Mouse (Mus musculus) T-cell, adult 2 months (primary cell): ENCODE measurements around the gene Patl1.
"Not testable (repeated sequence)": the region's sequence is repeated elsewhere in the genome, so short reads cannot be mapped to it uniquely, and the experiment has no call there.

ENCODE experiments used
- DNase-seq: peaks from one replicate; pipeline ENCODE4 v3.0.0; 2022; ENCODE audit warnings: low spot score

Patl1 gene

DNA sequence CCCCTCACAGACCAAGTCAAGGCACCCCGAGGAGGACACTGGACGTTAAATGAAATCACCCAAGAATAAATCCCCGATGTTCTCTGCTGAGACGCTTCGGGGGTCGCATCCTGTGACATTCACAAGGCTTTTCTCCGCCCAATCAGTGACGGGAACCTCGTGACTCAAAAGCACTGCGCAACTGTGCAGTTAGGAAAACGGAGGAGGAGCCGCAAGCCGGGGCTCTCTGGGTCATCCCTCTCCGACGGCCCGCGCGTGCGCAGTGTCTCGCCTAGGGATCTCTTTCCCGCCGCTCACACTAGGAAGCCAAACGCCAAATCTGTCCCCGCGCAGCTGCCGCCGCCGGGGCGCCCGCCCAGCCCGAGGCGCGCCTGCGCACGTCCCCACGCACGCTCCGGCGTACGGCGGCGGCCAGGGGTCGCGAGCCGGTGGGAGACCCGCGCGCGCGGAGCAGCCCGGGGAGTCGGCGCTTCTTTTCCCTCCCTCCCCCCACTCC is at the start of gene Patl1:
Gene Patl1, plus strand, starts transcription at position 363 of the 496 bp plus-strand sequence.
- DNase-seq = peak; percentile 98

DNA sequence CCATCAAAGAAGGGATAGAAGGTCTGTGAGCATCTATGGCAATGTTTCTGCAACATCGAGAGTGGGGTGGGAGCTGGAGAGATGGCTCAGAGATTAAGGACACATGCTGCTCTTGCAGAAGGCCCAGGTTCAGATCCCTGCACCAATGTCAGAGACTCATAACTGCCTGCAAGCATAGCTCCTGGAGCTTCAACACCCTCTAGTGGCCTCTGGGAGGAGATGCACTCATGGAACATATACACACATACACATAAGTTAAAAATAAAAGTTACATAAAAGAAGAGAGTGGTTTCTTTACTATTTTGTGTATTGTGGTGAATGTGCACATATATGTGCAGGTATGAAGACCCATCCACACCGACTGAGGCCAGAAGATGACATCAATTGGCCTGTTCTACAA is 44.4 kb upstream of the Patl1 start:
- no peak for DNase-seq

DNA sequence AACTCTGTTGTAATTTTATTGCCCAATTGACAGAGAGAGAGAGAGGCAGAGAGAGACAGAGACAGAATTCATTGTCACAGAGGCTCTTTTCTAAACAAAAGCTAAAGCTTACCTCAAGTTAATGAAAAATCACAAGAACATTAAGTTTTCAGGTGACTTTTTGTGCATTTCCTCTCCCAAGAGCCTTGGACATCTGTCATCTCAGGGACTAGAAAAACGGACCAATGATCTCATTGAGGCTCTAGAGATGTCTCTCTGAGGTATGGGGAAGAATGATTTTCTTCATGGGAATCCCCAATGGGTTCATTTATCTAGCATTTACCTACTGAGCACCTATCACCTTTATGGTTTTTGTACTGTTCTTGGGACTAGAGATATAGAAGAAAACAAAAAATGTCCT is 37.2 kb upstream of the Patl1 start, which contains the start of gene Olfr1419:
Gene Olfr1419, minus strand, starts transcription at position 101 of the 400 bp plus-strand sequence.
- DNase-seq = no peak

DNA sequence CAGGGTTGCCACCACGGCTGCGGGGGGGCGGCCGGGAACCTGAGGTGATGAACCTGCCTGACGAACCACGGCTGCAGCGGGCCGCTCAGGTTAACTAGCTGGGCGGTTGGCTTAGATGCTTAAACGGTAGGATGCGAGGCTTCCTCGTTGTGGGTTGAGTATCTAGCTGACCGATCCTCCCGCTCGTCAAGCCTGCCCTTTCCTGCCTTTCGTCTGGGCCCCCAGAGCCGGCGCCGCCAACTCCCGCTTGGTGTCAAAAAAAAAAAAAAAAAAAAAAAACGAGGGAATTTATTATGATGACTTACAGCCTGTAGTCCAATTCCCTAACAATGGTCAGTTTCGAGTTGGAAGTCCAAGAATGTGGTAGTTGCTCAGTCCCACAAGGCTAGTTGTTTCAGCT is 33.8 kb upstream of the Patl1 start:
- not testable (repeated sequence) for DNase-seq

DNA sequence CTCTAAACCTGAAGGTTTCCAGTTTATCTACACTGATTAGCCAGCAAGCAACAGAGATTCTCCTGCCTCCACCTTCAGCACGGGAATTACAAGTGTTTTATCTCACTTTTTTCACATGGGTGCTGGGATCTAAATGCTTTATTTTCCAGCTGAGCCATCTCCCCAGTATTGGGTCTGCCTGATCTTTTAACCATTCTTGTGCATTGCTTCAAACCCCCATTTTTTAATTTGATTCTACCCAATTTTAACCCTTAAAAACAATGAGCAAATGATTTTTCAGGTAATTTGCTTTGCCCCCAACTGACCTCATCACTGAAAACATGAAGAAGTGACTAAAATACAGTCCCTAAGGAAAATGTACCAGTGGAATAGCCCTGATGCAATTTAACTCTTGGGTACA is 25.9 kb upstream of the Patl1 start, which contains the start of gene Olfr1420:
Gene Olfr1420, plus strand, starts transcription at position 301 of the 400 bp plus-strand sequence.
- no peak for DNase-seq

DNA sequence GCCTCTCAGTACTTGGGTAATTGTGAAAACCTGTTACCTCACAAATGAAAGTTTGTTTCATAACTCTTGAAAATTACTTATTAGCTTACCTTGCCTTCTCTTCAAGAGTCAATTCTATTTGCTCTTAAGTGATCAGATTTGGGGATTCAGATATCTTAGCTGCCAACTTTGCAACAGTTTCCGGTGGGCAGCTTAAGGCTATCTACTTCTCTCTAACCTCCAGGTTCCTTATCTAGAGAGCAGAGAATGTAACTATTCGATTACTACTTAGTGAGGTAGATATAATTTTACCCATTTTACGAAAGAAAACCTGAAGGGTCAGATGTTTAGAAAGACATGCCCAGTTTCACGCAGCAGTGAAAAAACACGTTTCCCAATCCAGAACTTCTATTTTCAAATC is 1.2 kb upstream of the Patl1 start:
- DNase-seq = no peak

DNA sequence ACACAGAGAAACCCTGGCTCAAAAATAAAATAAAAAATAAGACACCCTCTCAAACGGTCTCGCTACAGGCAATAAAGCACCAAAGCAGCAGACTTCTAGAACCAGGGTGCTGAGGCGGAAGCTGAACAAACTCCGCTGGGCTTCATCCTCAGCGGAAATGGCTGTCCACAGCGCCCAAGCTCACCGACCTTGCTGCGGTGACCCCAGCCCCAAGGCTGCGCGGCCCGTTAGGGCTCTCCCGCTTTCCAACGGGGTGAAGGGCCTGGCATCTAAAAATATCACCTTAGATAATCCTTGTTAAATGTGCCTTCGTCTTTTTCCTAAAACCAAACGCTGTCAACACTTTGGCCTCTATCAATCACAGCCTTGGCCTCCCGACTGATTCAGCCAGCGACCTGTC is 596 bp upstream of the Patl1 start:
- DNase-seq = peak; percentile 33

DNA sequence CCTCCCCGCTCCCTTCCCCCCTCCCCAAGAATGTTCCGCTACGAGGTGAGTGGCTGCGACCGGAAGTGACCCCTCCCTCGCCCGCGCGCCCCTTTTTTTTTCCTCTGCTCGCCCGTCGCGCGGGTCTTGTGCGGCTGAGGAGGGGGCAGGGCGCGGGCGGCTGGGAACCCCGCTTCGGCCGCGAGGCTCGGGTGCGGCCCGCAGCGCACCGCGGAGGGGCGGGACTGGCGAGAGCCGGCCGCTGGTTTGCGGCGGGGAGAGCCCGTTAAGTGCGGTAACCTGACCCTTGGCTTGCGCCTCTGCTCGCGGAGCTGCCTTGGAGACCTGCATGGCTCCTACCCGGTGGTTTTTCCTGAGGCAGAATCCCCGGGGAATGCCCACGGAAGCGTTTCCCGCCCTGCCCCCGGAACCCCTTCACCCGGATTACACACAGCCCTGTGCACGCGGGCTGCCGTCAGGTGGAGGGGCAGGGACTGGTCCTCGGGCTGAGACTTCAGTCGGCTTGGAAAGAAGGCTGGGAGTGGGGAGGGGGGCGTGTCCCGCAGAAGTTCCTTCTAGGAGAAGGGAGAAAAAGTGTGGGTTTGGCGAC is 428 bp downstream of the Patl1 start:
- peak; percentile 25 for DNase-seq

DNA sequence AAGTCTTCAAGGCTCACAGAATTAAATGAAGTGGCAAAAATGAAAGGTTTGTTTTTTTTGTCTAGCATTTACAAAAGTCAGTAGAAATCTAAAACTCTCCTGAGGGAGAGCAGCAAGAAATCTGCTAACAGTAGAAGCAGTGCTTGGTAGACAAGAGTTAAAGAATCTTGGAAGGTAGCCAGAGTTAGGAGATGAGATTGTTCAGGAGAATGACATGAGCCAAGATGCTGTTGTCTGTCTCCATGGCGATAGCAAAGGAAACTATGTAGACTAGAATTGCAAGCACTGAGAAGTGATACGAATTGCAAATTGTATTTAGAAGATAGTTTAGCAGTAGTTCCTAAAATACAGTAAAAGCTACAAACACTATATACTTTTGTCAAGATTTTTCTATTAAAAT is 3.6 kb downstream of the Patl1 start:
- no peak for DNase-seq

DNA sequence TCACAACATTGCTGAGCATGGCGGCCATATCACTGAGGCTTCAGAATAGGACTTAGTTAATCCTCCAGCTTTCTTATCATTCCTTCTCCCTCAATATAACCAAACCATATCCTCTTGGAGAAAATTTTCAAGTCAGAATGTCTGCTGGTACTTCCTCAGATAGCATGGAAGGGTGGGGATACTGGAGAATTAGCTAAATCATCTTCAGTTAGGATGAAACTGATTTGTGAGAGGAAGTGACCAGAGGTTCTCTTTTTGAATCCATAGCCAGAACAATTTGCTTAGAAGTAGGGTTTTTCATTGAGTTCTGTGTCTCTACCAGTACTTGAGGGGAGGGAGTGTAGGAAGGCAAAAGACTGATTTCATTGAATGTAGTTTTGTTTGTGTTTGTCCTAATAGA is 9.9 kb downstream of the Patl1 start:
- DNase-seq = no peak

DNA sequence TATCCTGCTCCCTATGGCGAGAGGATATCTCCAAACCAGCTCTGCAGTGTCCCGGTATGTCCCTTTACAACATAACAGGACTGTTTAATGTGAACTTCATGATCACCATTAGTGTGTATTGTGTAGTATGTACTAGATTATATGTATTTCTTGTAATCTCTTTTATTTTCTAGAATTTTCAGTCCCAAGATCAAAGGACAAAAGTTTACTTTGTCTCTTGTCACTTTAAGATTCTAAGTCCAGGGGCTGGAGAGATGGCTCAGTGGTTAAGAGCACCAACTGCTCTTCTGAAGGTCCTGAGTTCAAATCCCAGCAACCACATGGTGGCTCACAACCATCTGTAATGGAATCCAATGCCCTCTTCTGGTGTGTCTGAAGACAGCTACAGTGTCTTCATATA is 10.3 kb downstream of the Patl1 start:
- not testable (repeated sequence) for DNase-seq

DNA sequence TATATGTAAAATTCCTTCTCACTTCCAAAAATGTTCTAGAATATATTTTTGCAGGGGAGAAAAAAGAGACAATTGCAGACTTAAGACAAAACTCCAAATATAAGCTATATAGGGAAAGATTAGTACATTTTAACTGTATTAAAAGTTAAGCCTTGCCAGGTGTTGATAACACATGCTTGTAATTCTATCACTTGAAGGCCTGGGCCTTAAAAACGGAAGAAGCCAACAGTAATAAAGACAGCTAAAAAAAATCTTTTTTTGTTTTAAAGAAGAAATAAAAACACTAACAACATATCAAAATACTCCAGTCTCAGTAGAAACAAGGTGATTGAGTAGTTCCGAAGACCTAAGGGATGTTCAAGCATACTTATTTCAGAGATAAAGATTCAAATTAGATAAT is 14.2 kb downstream of the Patl1 start:
- no peak for DNase-seq

DNA sequence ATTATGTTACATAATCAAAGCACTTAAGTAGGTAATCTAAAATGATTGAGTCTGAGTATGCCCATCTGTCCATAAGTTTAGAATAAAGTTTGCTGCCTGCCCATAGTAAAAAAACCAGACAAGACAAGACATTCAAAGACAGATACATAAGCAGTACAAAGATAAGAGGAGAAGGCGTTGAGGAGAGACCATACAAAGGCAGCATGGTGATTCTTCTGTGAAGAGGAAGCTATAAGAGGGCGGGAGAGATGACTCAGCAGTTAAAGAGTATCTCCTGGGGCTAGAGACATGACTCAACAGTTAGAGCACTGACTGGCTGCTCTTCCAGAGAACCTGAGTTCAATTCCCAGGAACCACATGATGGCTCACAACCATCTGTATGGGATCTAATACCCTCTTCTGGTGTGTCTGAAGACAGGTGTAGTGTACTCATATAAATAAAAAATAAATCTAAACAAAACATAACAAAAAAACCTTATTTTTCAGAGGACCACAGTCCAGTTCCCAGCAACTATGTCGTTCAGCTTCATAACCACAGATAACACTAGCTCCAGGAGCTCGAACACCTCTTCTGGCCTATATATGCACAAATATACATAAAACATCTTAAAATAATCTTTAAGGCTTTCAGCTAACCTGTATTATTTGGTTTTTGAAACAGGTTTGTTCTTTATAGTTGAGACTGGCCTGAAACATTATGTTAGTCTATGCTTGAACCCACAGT is 16.0 kb downstream of the Patl1 start:
- no peak for DNase-seq

DNA sequence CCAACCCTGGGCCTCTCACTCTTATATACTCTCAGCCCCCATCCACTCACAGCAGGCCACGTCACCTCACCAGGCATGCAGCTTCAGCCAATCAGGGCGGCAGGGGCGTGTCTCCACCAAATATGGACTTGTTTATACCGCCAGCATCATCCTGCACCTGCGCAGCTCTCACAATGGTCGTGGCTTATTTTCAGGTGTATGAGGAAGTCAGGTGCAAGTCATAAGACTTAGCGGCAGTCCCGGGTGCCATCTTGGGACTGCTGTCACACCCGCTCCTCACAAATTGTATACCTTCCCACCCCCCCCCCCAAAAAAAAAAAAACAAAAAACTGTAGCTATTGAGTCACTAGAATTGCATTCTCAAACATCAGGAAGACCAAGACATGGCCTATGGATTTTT is 34.3 kb downstream of the Patl1 start:
- not testable (repeated sequence) for DNase-seq

DNA sequence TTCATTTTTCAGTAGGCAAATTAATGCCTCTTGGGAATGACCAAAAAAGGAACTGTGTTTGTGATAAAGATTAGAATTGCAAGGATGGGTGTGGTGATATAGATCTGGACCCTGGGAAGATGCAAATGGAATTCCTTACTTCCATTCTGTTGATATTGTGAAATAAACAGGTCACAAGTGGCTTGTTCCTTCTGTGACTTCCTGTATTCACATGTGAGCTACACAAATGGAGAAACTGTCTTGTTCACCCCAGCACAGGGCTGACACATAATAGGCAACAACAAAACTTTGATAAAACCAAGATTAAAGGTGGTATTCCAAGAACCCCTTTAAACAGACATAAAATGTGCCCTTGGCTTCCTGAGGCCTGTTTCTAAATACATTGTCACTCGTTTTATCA is 37.7 kb downstream of the Patl1 start:
- no peak for DNase-seq

DNA sequence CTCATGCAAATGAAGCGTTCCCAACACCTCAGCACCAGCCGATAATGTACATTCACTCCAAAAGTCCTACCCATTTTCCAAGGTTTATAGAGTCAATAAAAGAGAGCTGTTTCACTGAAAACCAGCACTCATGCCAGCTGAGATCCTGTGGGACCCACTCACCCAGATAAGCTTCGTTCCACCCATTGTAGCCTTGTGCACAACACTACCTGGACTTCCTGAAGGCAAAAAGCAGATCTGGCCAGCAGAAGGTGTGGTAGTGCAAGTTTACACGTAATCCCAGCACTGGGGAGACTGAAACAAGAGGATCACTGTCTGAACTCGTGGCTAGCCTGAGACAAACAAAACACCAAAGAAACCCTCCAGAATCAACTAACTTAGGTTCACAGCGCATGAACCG is 38.5 kb downstream of the Patl1 start:
- DNase-seq = no peak

DNA sequence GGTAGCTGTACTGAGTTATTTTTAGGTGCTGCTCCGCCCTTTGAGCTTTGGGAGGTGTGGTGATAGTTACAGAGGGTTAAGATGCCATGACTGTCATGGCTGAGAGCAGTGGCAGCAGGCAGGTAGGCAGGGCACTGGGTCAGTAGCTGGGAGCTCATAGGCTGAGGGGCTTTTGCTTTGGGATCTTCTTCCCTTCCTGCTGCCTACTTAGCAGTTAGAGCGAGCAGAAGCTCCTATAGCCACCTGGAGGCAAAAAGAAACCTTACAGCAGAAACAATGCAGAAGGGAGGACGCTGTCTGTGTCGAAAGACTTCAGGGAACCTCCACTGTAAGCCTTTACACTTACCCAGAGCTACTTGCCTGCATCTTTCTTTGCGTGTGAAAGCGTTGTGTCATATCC is 42.0 kb downstream of the Patl1 start:
- DNase-seq = no peak

DNA sequence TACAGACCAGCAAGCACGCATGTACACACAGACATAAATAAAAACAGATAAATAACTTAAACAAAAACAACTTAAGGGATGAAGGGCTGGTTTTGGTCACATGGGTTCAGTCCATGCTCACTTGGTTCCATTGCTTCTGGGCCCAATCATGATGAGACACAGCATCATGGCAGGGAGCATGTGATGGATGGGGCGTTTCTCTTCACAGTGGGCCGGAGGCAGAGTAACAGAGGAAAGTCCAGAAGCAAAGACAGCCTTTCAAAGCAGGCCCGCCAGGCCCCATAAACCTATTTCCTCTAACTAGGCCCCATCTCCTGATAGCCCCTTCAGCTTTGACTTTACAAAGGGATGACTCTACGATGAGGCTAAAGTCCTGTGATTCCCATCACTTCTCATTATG is 44.4 kb downstream of the Patl1 start:
- DNase-seq = no peak

DNA sequence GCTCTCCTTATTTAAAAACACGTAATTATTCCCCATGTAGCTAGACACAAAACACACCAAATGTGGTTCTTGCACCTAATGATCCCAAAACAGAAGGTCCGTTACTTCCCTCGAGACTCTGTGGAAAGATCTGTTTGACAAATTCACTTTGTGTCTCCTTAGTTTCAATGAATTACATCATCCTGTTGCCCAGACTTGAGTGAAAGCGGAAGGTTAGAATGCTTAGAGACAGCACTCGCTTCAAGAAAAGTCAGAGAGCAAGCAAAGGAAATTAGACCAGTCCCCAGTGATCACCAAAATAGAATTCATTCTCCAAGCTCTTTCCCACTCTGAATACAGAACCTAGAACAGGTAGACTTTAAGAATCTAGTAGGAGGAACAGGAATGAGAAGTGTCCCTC is 45.2 kb downstream of the Patl1 start:
- DNase-seq = no peak

DNA sequence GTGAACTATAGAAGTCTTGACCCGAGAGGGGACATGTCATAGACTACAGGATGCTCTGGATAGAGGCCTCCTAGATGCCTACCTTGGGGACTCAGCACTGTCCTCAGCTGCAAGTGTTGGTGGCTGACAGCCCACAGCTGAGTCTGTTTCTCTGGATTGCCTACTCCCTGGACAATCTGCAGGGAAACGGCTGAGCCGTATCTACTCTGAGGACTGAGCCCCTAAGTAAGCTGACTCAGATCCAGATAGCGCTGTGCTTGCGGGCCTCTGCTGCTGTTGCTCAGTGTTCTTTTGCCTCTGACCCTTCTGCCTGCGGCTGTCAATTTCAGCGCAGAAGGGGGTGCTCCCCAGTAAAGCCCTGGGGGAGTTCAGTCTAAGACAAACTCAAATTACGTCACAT is 45.6 kb downstream of the Patl1 start:
- DNase-seq = no peak

DNA sequence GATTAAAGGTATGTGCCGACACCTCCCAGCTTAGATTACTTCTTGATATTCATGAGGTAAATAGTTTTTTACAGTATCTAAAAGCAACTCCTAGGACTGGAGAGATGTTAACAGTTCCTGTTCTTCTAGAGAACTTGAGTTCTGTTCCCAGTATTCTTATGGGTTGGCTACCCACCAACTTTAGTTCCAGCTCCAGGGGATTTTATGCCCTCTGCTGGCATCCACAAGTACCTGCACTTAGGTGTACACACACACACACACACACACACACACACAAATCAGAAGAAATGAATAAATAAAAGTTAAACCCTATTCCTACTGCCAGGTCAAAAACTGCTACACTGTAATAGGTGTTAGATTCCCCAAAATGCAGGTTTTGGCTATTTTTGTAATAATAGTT is 52.1 kb downstream of the Patl1 start:
- no peak for DNase-seq

DNA sequence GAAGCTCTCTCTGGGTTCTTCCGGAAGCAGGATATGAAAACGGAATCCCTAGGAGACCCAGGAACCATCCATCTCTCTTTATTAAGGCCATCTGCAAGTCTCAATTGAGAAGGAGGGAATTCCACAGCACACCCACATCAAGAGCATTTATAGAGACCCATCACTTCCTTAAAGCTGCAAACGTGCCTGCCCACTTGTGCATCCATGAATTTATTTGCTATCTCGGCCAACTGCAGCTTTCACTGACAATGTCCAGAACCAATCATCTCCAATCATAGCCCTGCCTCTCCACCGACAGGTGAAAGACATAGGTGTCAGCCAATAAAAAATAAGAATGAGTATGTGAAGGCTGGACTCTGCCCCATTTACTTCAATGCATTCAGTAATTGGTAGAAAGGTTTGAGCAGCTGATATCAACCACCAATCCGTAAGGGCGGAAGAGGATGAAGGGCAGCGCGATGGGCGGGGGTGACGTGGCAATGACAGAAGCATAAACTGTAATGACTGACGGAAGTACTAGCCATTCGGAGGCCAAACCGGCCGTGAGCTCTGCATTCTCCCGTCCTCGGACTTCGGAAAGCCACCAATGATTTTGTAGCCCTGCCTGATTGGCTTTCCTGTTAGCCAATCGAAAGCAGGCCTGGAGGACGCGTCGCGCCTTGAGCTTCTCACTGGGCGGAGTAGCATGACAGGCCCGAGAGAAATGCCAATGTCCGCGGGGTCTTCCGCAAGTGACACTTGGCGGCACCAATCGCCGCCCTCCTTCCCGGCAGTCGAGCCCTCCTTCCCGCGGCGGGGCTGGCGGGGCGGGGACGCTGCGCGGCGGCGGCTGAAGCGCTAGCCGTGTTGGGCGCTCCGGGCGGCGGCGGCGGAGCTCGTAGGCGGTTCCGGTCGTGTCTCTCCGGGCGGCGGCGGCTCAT is 53.1 kb downstream of the Patl1 start, which contains the start of gene Osbp:
Gene Osbp, plus strand, starts transcription at position 919 of the 920 bp plus-strand sequence.
- peak; percentile 98 for DNase-seq
